Mouse (Mus musculus) liver, embryonic 11.5 days (tissue): ENCODE measurements around the gene H2-Aa. TPM values are rescaled to one million over a fixed set of nuclear protein-coding genes. Genes with fewer than 3 reads are reported as not detected.

ENCODE experiments used
- ATAC-seq: fragments of 200-750 bp; cut with Nextera tagmentation; replicated peaks from 2 replicates; pipeline ENCODE4 v1.8.0; 2017; ENCODE audit warnings: moderate number of reproducible peaks, mild to moderate bottlenecking, moderate TSS enrichment, moderate library complexity; ENCODE audit not compliant: low FRiP score
- DNase-seq: peaks from one replicate; pipeline ENCODE4 v3.0.0-alpha.2; 2017; ENCODE audit warnings: low spot score
- H3K27ac ChIP-seq: fragments of 300-500 bp; sonication (generic); 2 replicates; pipeline ENCODE4 v1.5.1; 2014; ENCODE audit warnings: mild to moderate bottlenecking, low read depth, low read length, control low read depth
- H3K27me3 ChIP-seq: fragments of 300-500 bp; sonication (generic); replicated peaks from 2 replicates; pipeline ENCODE4 v1.6.1; 2014; ENCODE audit warnings: low read length, mixed read lengths; ENCODE audit not compliant: control insufficient read depth, insufficient read depth
- H3K36me3 ChIP-seq: fragments of 300-500 bp; sonication (generic); 2 replicates; pipeline ENCODE4 v1.6.1; 2014; ENCODE audit warnings: mild to moderate bottlenecking, low read length, moderate library complexity, mixed read lengths; ENCODE audit not compliant: control insufficient read depth, insufficient read depth
- H3K4me1 ChIP-seq: fragments of 300-500 bp; sonication (generic); replicated peaks from 2 replicates; pipeline ENCODE4 v1.6.1; 2014; ENCODE audit warnings: low read length, mixed read lengths; ENCODE audit not compliant: control insufficient read depth, insufficient read depth
- H3K4me2 ChIP-seq: fragments of 300-500 bp; sonication (generic); 2 replicates; pipeline ENCODE4 v1.6.1; 2014; ENCODE audit warnings: mild to moderate bottlenecking, control low read depth, moderate library complexity
- H3K4me3 ChIP-seq: fragments of 300-500 bp; sonication (generic); 2 replicates; pipeline ENCODE4 v1.5.1; 2014; ENCODE audit warnings: low read depth, low read length, control low read depth
- H3K9ac ChIP-seq: fragments of 300-500 bp; sonication (generic); 2 replicates; pipeline ENCODE4 v1.6.1; 2014; ENCODE audit warnings: low read depth, low read length, control low read depth
- H3K9me3 ChIP-seq: fragments of 300-500 bp; sonication (generic); 2 replicates; pipeline ENCODE4 v1.6.1; 2016; ENCODE audit warnings: low read length, inconsistent platforms, mixed read lengths; ENCODE audit not compliant: control insufficient read depth
- WGBS: fragments of 180-500 bp; shearing (Covaris S2); extraction: QIAGEN DNeasy Blood & Tissue Kit; methylation state at CpG from one replicate; pipeline ENCODE4 v1.1.7; 2014; 5-methylcytosine and 5-hydroxymethylcytosine counted together
- polyA plus RNA-seq: library from polyadenylated mRNA; unstranded; fragments of >200 nt; fragmentation: Nextera tagmentation; extraction: Ambion mirVana; gene quantifications from 2 replicates; pipeline ENCODE4 v1.2.1, GENCODE M21; 2014

The H2-Aa gene
- polyA plus RNA-seq, 1 experiment from 2014 or later = not detected

DNA sequence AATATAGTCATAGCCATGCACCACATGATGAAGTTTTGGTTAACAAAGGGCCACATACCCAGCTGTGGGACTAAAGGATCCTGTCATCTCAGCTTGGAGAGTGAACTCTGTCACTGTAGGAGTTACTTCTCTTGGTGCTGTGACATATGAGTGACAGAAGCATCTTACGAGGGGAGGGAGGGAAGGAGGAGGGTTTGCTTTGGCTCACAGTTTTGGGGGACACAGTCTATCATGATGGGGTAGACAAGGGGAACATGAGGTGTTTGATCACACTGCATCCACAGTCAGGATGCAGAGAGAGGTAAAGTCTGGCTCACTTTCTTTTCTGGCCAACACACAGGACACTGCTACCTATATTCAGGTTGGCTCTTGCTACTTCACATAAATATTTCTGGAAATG is 5.8 kb downstream of the H2-Aa start:
- H3K27me3 ChIP-seq = no peaks in the 10 kb centered on the region
- H3K4me1 ChIP-seq = no peaks in the 10 kb centered on the region
- no peaks in the 10 kb centered on the region for H3K36me3 ChIP-seq
- no peak overlapping the region for H3K27ac ChIP-seq
- no peak overlapping the region for H3K9ac ChIP-seq
- H3K9me3 ChIP-seq = no peaks in the 10 kb centered on the region
- H3K4me3 ChIP-seq = no peak overlapping the region
- no peak overlapping the region for H3K4me2 ChIP-seq
- ATAC-seq (no peak), DNase-seq (no peak)
- WGBS = 70% methylated on average over 1 of the region's 1 CpGs

DNA sequence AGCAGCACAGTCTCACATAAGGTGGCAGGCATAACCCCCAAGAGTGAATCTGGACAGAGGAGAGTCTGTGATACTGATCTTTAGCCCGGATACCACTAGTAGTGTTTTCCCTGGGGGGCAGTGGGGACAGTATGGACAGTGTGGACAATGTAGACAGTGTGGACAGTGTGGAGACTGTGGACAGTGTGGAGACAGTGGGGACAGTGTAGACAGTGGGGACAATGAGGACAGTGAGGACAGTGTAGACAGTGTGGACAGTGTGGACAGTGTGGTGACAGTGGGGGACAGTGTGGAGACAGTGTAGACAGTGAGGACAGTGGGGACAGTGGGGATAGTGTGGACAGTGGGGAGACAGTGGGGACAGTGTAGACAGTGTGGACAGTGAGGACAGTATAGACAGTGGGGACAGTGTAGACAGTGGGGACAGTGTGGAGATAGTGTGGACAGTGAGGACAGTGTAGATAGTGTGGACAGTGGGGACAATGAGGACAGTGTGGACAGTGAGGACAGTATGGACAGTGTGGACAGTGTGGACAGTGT is 7.1 kb downstream of the H2-Aa start:
- 69% methylated on average over 1 of the region's 1 CpGs for WGBS
- Histone ChIP-seq H3K9me3 (no peaks in the 10 kb centered on the region), H3K27me3 (no peaks in the 10 kb centered on the region), H3K9ac (no peak overlapping the region), H3K4me2 (no peak overlapping the region), H3K27ac (no peak overlapping the region), H3K4me1 (no peaks in the 10 kb centered on the region), H3K36me3 (no peaks in the 10 kb centered on the region), H3K4me3 (no peak overlapping the region)
- no peak for DNase-seq
- ATAC-seq = no peak

GRCm38 (mm10) chr17:34272102-34272501 is 15.5 kb downstream of the H2-Aa start:
- H3K4me1 ChIP-seq = no peaks in the 10 kb centered on the region
- H3K4me2 ChIP-seq = no peak overlapping the region
- no peaks in the 10 kb centered on the region for H3K36me3 ChIP-seq
- no peak overlapping the region for H3K4me3 ChIP-seq
- 78% methylated on average over 1 of the region's 1 CpGs for WGBS
- no peak for DNase-seq
- H3K27ac ChIP-seq = no peak overlapping the region
- no peaks in the 10 kb centered on the region for H3K9me3 ChIP-seq
- no peaks in the 10 kb centered on the region for H3K27me3 ChIP-seq
- no peak overlapping the region for H3K9ac ChIP-seq
- no peak for ATAC-seq

DNA sequence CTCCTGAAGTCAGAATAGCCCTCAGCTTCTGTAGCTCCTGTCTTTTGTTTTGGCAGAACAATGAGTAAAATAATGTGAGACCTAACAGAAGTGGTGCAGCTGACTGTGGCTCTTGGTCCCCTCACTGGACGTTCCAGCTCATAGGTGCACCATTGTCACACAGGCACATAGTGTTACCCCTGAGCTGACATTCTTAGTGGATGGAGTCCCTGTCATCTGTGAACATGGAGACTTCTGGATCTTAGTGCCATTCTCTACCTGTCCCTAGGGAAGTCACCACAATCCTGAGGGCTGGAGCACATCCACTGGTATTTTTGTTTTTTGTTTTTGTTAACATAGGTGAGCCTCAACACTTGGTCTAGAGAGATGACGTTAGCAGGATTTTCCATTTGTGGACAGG is 16.7 kb downstream of the H2-Aa start:
- WGBS = 71% methylated on average over 2 of the region's 2 CpGs
- ATAC-seq = no peak
- H3K4me2 ChIP-seq = no peak overlapping the region

DNA sequence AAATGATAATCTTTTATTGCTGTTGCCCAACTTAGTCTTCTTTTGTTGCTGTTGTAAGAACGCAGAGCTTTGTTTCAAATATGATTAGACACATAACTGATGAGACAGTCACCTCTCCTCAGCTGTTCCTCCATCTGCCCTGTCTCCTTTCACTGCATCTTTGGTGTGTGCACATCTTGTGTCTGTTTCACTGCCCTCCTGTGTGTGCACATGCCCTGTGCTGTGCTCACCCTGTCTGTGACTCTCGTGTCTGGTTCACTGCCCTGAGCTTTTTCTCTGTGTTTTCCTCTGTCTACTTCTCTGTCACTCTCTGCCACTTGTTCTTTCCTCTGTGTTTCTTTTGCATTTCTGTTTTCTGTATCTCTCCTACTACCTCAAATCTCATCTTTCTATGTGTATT is 17.4 kb downstream of the H2-Aa start:
- Histone ChIP-seq H3K9me3 (no peaks in the 10 kb centered on the region), H3K4me3 (no peak overlapping the region), H3K4me2 (no peak overlapping the region), H3K27ac (no peak overlapping the region), H3K27me3 (peaks cover 3% of the 10 kb centered on the region; the same call in 1 of the 2 replicates), H3K9ac (no peak overlapping the region), H3K36me3 (no peaks in the 10 kb centered on the region), H3K4me1 (no peaks in the 10 kb centered on the region)
- DNase-seq (no peak), ATAC-seq (no peak)
- 84% methylated on average over 2 of the region's 2 CpGs for WGBS

More for the DNA sequence above, 16.7 kb downstream of the H2-Aa start:
- Histone ChIP-seq H3K27ac (no peak overlapping the region), H3K4me1 (no peaks in the 10 kb centered on the region), H3K9ac (no peak overlapping the region), H3K9me3 (no peaks in the 10 kb centered on the region), H3K36me3 (no peaks in the 10 kb centered on the region), H3K27me3 (no peaks in the 10 kb centered on the region), H3K4me3 (no peak overlapping the region)
- DNase-seq = no peak

DNA sequence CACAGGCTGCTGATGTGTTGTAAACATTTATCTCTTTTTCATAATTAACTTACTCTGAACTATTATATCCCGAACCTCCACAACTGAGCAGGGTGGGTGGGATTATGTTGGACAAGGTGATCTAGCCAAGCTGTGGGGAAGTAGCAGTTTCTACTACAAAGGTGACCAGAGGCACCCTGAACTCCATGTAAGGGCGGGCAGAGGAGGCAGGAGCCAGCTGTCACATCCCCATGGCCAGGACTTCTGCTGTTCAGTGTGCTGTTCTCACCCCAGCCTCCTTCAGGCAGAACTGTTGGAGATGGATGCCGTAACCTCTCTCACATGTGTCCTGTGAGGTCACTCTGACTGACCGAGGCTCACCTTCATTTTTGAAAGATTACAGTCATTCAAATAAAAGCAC is 17.8 kb downstream of the H2-Aa start:
- H3K27ac ChIP-seq = no peak overlapping the region
- H3K36me3 ChIP-seq = no peaks in the 10 kb centered on the region
- H3K4me3 ChIP-seq = no peak overlapping the region
- no peaks in the 10 kb centered on the region for H3K4me1 ChIP-seq
- no peak for ATAC-seq
- no peak overlapping the region for H3K4me2 ChIP-seq
- H3K27me3 ChIP-seq = peaks cover 7% of the 10 kb centered on the region
- WGBS = 64% methylated on average over 4 of the region's 4 CpGs
- no peak for DNase-seq
- no peaks in the 10 kb centered on the region for H3K9me3 ChIP-seq
- no peak overlapping the region for H3K9ac ChIP-seq

DNA sequence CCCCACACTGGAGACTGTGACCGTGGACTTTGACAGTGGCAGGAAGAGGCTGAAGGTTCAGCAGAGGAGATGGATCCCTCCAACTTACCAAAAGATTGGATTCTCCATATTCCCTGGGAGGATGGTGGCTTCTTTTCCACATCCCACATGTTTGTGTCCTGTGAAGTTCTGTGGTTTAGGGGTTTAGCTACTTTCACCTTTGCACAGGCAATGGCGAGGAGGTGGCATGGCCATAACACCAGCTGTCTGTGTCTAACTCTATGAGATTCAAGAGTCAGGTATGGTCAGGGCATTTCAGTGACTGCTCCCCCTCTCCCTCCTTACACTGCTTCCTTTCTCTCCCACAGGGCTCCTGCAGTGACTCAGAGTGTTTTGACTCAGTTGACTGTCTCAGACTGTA is 18.9 kb downstream of the H2-Aa start:
- Histone ChIP-seq H3K9ac (no peak overlapping the region), H3K4me2 (no peak overlapping the region), H3K9me3 (no peaks in the 10 kb centered on the region), H3K27ac (no peak overlapping the region), H3K4me3 (no peak overlapping the region), H3K27me3 (peaks cover 17% of the 10 kb centered on the region), H3K4me1 (0 out of 2 replicates have a peak, but pooled peaks cover 3% of the 10 kb centered on the region), H3K36me3 (no peaks in the 10 kb centered on the region)
- WGBS = 82% methylated on average over 2 of the region's 2 CpGs
- no peak for DNase-seq
- no peak for ATAC-seq

- H3K27me3 ChIP-seq = peaks cover 21% of the 10 kb centered on the region
- DNase-seq (no peak), ATAC-seq (no peak)
- H3K36me3 ChIP-seq = no peaks in the 10 kb centered on the region
- 65% methylated on average over 2 of the region's 2 CpGs for WGBS
- no peak overlapping the region for H3K4me2 ChIP-seq
- H3K27ac ChIP-seq = no peak overlapping the region
- H3K9me3 ChIP-seq = no peaks in the 10 kb centered on the region
- no peak overlapping the region for H3K4me3 ChIP-seq
- 0 out of 2 replicates have a peak, but pooled peaks cover 4% of the 10 kb centered on the region for H3K4me1 ChIP-seq
- H3K9ac ChIP-seq = no peak overlapping the region
Measured at GRCm38 (mm10) chr17:34268262-34268661, 19.4 kb downstream of the H2-Aa start.
